Comparison of ENCODE assay signal across 11 mouse cellular contexts in genomic region chr9:49102328-49102727, GRCm38 (mm10). TPM values are rescaled to one million over a fixed set of nuclear protein-coding genes. Genes with fewer than 3 reads are reported as not detected.
A peak's percentile ranks its signal among the peaks of the same experiment; 100 is the strongest.
DNase-seq lines count a peak whose midpoint lies in the region; ATAC-seq and TF ChIP-seq lines count a peak whose summit lies in the region.
"Had no signal": no experiment of that assay in that cellular context is flagged by ENCODE, and none has a peak within 500 bp of the region (broad histone marks: within the 10 kb centered on the region; RNA-seq: fewer than 3 reads in every experiment).

No protein-coding gene starts in this region.

- TF ChIP-seq CTCF in midbrain, postnatal 0 days (IDR thresholded peaks at IDR 0.05), result no peak

- 7% methylated on average over 1 of the region's 1 CpGs for WGBS in heart, embryonic 16.5 days
- WGBS in hindbrain, embryonic 12.5 days, result 16% methylated on average over 1 of the region's 1 CpGs
- 14% methylated on average over 1 of the region's 1 CpGs for WGBS in midbrain, postnatal 0 days

- no peak overlapping the region for H3K4me2 ChIP-seq in heart, embryonic 16.5 days (ENCODE audit: low read depth, low read length)
- no peak overlapping the region for H3K4me2 ChIP-seq in hindbrain, embryonic 12.5 days (replicated peaks)
- no peak overlapping the region for H3K4me2 ChIP-seq in midbrain, postnatal 0 days (ENCODE audit: low read depth, low read length, poor library complexity, severe bottlenecking)

- no peaks in the 10 kb centered on the region for H3K27me3 ChIP-seq in heart, embryonic 16.5 days (ENCODE audit: control insufficient read depth, insufficient read depth, low read length)
- no peaks in the 10 kb centered on the region for H3K27me3 ChIP-seq in hindbrain, embryonic 12.5 days
- H3K27me3 ChIP-seq in midbrain, postnatal 0 days (ENCODE audit: insufficient read depth, low read length), result no peaks in the 10 kb centered on the region

- H3K9me3 ChIP-seq in heart, embryonic 16.5 days (replicated peaks; ENCODE audit: control insufficient read depth, low read length), result peaks cover 2% of the 10 kb centered on the region; the same call in 1 of the 2 replicates
- no peaks in the 10 kb centered on the region for H3K9me3 ChIP-seq in hindbrain, embryonic 12.5 days (replicated peaks)
- H3K9me3 ChIP-seq in midbrain, postnatal 0 days (ENCODE audit: low read length), result no peaks in the 10 kb centered on the region

- no peak overlapping the region for H3K9ac ChIP-seq in heart, embryonic 16.5 days (ENCODE audit: low read length)
- H3K9ac ChIP-seq in hindbrain, embryonic 12.5 days, result no peak overlapping the region
- no peak overlapping the region for H3K9ac ChIP-seq in midbrain, postnatal 0 days (replicated peaks; ENCODE audit: low read length, poor library complexity, severe bottlenecking)

- DNase-seq in heart, adult 9 months (ENCODE audit: low spot score in 2 of 2), result no peak
- DNase-seq in embryo, embryonic 11 days, result peak; percentile 46
- DNase-seq in midbrain, postnatal 0 days (ENCODE audit: low spot score), result peak; percentile 49
- no peak for DNase-seq in frontal cortex, postnatal 14 days (ENCODE audit: low spot score in 2 of 2)
- no peak for DNase-seq in adrenal gland, adult (ENCODE audit: inconsistent age in 2 of 2, low spot score in 1 of 2)
- DNase-seq in thymus, postnatal 4 days, result no peak
- DNase-seq: kidney, adult 9 months; lung, adult 2 months; right cerebral cortex, postnatal 14 days had no signal

- no peaks in the 10 kb centered on the region for H3K4me1 ChIP-seq in heart, embryonic 16.5 days (ENCODE audit: control insufficient read depth, insufficient read depth, low read length)
- H3K4me1 ChIP-seq in hindbrain, embryonic 12.5 days, result peaks cover 10% of the 10 kb centered on the region; the same call in 1 of the 2 replicates
- no peaks in the 10 kb centered on the region for H3K4me1 ChIP-seq in midbrain, postnatal 0 days (ENCODE audit: insufficient read depth, low read length)

- H3K4me3 ChIP-seq in heart, embryonic 16.5 days (ENCODE audit: low read length), result no peak overlapping the region
- H3K4me3 ChIP-seq in hindbrain, embryonic 12.5 days, result no peak overlapping the region
- H3K4me3 ChIP-seq in midbrain, postnatal 0 days (ENCODE audit: low read depth, low read length), result no peak overlapping the region

- ATAC-seq in heart, embryonic 16.5 days (replicated peaks; ENCODE audit: extremely low read depth, insufficient read depth, low FRiP score), result peak; percentile 45; the same call in 1 of the 2 replicates
- ATAC-seq in hindbrain, embryonic 12.5 days (ENCODE audit: low FRiP score), result peak; percentile 99
- ATAC-seq in midbrain, postnatal 0 days (ENCODE audit: low FRiP score), result peak; percentile 69; the same call in 1 of the 2 replicates

- H3K36me3 ChIP-seq in heart, embryonic 16.5 days (ENCODE audit: control insufficient read depth, insufficient read depth), result no peaks in the 10 kb centered on the region
- H3K36me3 ChIP-seq in hindbrain, embryonic 12.5 days, result no peaks in the 10 kb centered on the region
- H3K36me3 ChIP-seq in midbrain, postnatal 0 days (ENCODE audit: insufficient read depth, low read length), result no peaks in the 10 kb centered on the region

- H3K27ac ChIP-seq in heart, embryonic 16.5 days (ENCODE audit: low read length), result no peak overlapping the region
- H3K27ac ChIP-seq in hindbrain, embryonic 12.5 days, result peak overlapping the region; percentile 40; the same call in 1 of the 2 replicates
- H3K27ac ChIP-seq in midbrain, postnatal 0 days (ENCODE audit: low read depth, low read length), result no peak overlapping the region

RNA-seq across cellular contexts. Expression of gene Tmprss5, which starts 21.3 kb away (rescaled TPM):
- polyA plus RNA-seq in heart, embryonic 16.5 days (2015; fragmentation: Nextera tagmentation; extraction: Ambion mirVana), result 0.06 and 0.24 TPM in 2 replicates
- 1.5 and 2.9 TPM in 2 replicates for polyA plus RNA-seq in hindbrain, embryonic 12.5 days (2016; fragmentation: Nextera tagmentation; extraction: Ambion mirVana)
- 0.22 and 0.80 TPM in 2 replicates for total RNA-seq in midbrain, postnatal 0 days (2014; rRNA removed)
- polyA plus RNA-seq in midbrain, postnatal 0 days (2015; fragmentation: Nextera tagmentation; extraction: Ambion mirVana), result 0.25 and 0.46 TPM in 2 replicates

RNA-seq across cellular contexts. Expression of gene Zw10, which starts 46.9 kb away (rescaled TPM):
- 23.0 and 28.6 TPM in 2 replicates for polyA plus RNA-seq in heart, embryonic 16.5 days (2015; fragmentation: Nextera tagmentation; extraction: Ambion mirVana)
- 40.4 and 43.1 TPM in 2 replicates for polyA plus RNA-seq in hindbrain, embryonic 12.5 days (2016; fragmentation: Nextera tagmentation; extraction: Ambion mirVana)
- 11.7 and 14.2 TPM in 2 replicates for total RNA-seq in midbrain, postnatal 0 days (2014; rRNA removed)
- polyA plus RNA-seq in midbrain, postnatal 0 days (2015; fragmentation: Nextera tagmentation; extraction: Ambion mirVana), result 16.7 and 17.6 TPM in 2 replicates

Comparison
In these comparisons a context has a peak if more than half of its experiments do, and no peak if none do; other contexts are left out.
1. ATAC-seq: peak in every context shown above with its lines; median percentile 99 in hindbrain, embryonic 12.5 days; 69 in midbrain, postnatal 0 days; 45 in heart, embryonic 16.5 days.
2. DNase-seq: peak in embryo, embryonic 11 days (single experiment) and midbrain, postnatal 0 days (single experiment); none in heart, adult 9 months (0 of 2), frontal cortex, postnatal 14 days (0 of 2), adrenal gland, adult (0 of 2) and thymus, postnatal 4 days (single experiment).